Mouse (Mus musculus) frontal cortex, postnatal 36 days (tissue): ENCODE data around the gene Padi2.

Experiments used
- DNase-seq, 2 experiments: peaks; one replicate each; pipeline ENCODE4 v3.0.0; 2022; ENCODE audit warnings: low spot score in 2 of 2

Padi2 gene

GRCm38 (mm10) chr4:140959128-140959679 lies 53.1 kb downstream of the Padi2 start:
- no peak for DNase-seq

DNA sequence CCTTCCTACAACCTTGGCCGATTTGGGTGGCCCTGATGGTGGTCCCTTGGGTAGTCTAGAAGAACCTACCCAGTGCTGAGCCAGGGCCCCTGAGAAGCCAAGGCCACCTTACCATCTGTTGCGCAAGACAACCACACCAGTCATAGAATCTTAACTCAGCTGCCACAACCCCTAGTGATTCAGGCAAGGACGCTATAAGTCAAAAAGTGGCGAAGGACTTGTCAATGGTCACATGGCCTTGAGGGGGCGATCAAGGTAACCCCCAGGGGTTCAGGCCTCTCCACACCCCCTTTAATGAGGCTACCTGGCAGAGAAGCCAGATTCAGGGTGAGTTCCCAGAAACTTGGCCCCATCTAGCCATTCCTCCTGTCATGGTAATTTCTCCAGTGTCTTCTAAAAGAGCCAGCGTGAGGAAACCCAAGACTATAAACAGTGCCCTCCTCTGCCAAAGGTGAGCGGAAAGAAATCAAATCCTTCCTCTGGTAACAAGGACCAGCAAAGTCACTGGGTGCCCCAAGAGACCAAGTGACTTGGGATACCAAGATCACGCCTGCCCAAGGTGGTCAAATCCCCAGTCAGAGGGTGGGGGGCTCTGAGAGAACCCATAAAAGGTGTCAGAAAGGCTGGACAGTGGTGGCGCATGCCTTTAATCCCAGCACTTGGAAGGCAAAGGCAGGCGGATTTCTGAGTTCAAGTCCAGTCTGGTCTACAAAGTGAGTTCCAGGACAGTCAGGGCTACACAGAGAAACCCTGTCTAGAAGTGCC lies 53.8 kb downstream of the Padi2 start:
- DNase-seq: no peak

- peak; percentile 96 to 97 for DNase-seq
Measured at GRCm38 (mm10) chr4:140960781-140961466, 54.8 kb downstream of the Padi2 start, which contains the start of gene Sdhb. Gene Sdhb, plus strand, starts transcription at chr4:140961203.

- DNase-seq: no peak
Measured at GRCm38 (mm10) chr4:140961467-140962206, 55.5 kb downstream of the Padi2 start.

- no peak for DNase-seq
Measured at GRCm38 (mm10) chr4:140962207-140962909, 56.2 kb downstream of the Padi2 start.

GRCm38 (mm10) chr4:140962950-140963349 lies 56.8 kb downstream of the Padi2 start:
- DNase-seq: peak in 1 of 2 experiments; percentile 33

- peak in 1 of 2 experiments; percentile 51 for DNase-seq
Measured at GRCm38 (mm10) chr4:140963941-140964597, 57.9 kb downstream of the Padi2 start.

DNA sequence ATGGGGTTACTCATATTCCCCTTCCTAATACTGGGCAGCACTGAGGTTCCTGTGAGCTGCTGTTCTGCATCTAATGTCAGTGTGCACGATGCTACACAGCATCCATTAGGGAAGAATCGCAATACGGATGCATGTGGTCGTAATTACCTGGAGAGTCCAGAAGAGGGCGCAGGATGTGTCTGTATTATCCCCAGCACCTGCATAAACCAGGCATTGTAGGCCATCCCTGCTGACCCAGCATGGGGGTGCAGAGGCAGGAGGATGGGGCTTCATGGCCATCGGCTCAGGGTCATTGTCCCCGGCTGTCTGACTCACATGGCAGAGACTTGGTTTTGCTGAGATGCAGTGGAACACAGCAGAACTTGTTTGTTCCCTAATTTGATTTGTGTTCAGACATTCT lies 58.5 kb downstream of the Padi2 start:
- DNase-seq: peak; percentile 72 to 86

GRCm38 (mm10) chr4:140967386-140968159 lies 61.4 kb downstream of the Padi2 start:
- DNase-seq: no peak

DNA sequence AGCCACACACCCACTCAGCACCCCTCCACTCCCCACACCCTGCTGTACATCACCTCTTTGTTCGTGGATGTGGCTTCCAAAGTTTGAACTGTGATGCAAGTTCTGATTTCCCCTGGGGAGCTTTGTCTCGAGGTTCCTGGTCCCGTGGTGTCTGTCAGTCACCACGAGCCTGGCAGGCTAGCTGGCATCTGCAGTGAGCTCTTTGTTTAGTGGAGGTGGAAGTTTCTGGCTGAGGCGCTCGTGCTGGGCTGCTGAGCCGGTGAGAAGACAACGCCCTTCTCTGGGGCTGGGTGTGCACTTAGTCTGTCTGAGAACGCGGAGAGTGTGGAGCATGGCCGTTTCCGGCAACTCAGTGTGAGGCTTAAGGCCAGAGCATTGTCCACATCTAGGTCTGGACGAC lies 65.5 kb downstream of the Padi2 start:
- no peak for DNase-seq

GRCm38 (mm10) chr4:140974408-140974807 lies 68.3 kb downstream of the Padi2 start:
- DNase-seq: no peak

DNA sequence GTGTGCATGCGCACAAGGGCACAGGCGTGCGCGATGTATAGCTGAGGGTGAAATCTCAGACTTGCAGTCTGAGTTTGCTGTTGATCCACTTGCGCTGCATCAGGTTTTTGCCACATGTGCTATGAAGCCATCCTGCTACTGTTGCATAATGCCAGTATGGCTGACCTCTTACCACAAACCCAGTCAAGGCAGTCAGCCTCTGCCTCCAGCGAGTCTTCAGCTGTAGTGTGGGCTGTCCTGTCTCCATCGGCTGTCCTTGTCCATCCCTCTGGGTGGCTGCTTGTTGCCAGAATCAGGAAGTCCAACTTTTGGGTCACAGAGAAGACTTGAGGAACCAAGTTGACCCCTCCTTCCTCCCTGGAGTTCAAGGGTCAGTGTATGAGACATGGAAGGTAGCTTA lies 69.2 kb downstream of the Padi2 start:
- no peak for DNase-seq

GRCm38 (mm10) chr4:140977278-140977677 lies 71.1 kb downstream of the Padi2 start:
- no peak for DNase-seq

DNA sequence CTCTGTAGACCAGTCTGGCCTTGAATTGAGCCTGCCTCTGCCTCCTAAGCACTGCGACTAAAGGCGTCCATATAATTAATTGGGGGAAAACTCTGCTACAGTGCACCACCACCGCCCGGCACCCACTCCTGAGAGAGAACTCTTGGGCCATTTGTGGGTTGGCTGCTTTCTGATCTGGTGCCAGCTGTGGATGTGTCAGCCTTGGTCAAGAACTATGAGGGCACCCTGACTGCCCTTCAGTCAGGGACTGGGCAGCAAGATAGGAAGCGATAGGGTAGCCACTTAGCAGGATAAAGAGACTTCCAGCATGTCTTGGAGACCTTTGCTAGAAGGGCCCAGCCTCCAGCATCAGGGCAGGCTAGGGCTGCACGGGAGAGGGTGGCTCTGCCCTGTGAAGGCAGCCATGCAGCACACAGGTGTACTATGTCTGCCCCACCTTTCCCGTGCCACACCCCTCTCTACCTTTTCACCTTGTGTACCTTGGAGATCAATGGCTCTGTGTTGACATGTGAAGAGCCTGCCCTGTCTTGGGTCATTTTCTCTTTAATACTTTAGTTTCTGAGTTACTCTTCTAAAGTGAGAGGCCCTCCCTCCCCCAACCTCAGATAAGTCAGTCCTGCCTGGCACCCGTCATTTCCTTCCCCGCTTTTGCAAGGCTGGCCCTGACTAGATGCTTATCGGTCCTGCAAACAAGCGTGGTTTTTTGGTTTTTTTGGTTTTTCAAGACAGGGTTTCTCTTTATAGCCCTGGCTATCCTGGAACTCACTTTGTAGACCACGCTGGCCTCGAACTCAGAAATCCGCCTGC lies 71.9 kb downstream of the Padi2 start:
- no peak for DNase-seq

DNA sequence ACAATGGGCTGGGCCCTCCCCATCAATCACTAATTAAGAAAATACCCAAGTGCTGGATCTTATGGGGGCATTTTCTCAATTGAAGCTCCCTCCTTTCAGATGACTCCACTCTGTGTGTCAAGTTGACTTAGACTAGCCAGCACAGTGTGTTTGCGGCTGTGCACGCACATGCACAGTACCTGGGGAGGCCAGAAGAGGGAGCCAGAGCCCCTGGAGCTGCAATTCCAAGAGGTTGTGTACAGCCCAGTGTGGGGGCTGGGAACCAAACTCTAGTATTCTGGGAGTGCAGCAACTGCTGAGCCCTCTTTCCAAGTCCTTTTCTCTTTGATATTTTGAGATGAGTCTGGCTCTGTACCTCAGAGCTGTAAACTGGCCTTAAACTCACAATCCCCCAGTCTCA lies 75.5 kb downstream of the Padi2 start:
- DNase-seq: no peak

- no peak for DNase-seq
Measured at GRCm38 (mm10) chr4:140982808-140983207, 76.7 kb downstream of the Padi2 start.

GRCm38 (mm10) chr4:140983442-140983841 lies 77.3 kb downstream of the Padi2 start:
- peak in 1 of 2 experiments; percentile 49 for DNase-seq

- DNase-seq: no peak
Measured at GRCm38 (mm10) chr4:140984544-140984943, 78.4 kb downstream of the Padi2 start.

DNA sequence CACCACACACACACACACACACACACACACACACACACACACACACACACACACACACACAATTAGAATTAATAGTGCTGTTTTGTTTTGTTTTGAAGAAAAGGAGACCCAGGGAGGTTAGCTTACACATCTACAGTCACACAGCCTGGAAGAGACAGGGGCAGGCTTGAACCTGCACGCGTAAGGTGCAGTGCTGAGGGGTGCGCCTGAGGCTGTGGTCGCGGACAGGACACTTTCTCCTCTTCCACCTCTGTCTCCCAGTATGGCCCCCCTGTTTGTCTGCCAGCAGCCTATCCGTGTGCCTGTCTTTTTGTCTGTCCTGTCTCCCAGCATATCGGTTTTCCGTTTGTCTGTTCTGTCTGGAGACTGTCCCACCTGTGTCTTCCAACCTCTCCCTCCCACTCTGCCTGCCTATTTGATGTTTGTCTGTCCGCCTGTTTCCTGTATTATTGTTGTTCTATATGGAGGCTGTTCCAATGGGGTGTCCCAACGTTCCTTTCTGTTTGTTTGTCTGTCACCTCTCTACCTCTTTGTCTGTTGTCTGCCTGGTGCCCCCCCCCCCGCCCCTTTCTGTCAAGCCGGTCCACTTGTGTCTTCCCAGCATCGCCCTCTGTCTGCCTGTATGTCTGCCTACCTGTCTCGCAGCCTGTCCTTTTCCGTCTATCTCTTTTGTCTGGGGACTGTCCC lies 80.0 kb downstream of the Padi2 start:
- DNase-seq: no peak
